Mouse (Mus musculus): Measurements from ENCODE around the gene Agxt.

DNA sequence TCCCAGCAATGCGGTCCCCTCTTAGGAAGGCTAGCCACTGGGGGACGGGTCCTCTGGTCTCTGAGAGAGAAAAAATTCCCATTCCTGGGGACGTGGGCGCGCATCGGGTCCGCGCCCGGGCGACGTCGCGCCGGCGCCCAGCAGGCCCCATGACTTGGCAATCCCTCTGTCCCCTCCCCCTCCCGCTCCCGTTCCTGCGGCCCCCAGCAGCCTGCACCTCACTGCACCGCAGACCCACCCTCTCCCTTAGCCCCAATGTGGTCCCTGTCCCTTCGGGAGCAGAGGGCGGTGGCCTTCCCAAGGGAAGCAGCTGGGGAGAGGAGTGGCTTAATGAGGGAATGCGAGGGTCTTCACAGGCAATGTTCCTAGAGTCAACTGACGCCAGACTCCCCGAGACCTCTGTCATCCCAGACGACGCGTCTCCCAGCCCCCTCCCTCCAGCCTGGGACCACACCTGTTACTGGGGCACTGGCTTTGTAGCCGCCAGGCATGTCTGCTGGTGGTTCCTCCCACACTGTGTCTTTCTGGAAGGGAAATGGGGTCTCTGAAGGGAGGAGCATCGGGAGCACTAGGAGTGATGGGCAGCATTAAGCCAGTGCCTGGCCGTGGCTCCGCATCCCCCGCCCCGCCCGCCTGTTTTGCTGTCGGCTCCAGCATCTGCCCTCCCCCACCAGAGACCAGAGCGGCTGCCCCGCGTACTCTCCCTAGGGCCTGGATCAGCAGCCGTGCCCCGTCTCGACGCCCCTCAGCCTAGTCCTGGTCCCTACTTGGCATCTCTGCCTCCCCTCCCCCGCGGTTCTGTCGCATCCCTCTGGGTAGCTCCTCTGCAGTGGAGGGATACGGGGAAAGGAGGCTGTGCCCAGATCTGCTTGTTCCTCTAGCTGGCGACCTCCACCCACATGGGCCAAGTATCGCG, 34.2 kb upstream of the Agxt start:
- TF ChIP-seq HCFC1 (IDR thresholded peaks at IDR 0.05; ENCODE audit: borderline replicate concordance, insufficient read depth, low read length), result no peak
- TF ChIP-seq ZNF384 (IDR thresholded peaks at IDR 0.05; ENCODE audit: low read depth, low read length), result no peak
- no peak for TF ChIP-seq CHD2 (IDR thresholded peaks at IDR 0.05; ENCODE audit: low read depth, low read length)
